Mouse (Mus musculus): Measurements from ENCODE around the gene Gpm6b. TPM values are rescaled to one million over a fixed set of nuclear protein-coding genes. Genes with fewer than 3 reads are reported as not detected.

Gpm6b gene
- polyA plus RNA-seq (2012; rRNA removed): 12.0 and 14.3 TPM in 2 replicates

GRCm38 (mm10) chrX:166238831-166239460 is at the start of gene Gpm6b:
Gene Gpm6b, plus strand, starts transcription at chrX:166238911.

Other genes starting within 250 kb of the Gpm6b start
- 10.3 and 12.7 TPM in 2 replicates for gene Gemin8, start 68.5 kb upstream of the Gpm6b start, polyA plus RNA-seq (2012; rRNA removed)
- gene Trappc2, start 201.7 kb downstream of the Gpm6b start, polyA plus RNA-seq (2012; rRNA removed): 1.3 and 1.5 TPM in 2 replicates
- 0.99 and 1.5 TPM in 2 replicates for gene Ofd1, start 201.8 kb downstream of the Gpm6b start, polyA plus RNA-seq (2012; rRNA removed)
- 2.6 and 3.9 TPM in 2 replicates for gene Rab9, start 241.0 kb downstream of the Gpm6b start, polyA plus RNA-seq (2012; rRNA removed)

Data from ovary, adult 2 months (tissue).